Mouse (Mus musculus) liver, embryonic 14.5 days (tissue): ENCODE data around the gene Olfr191.

ENCODE experiments used
- CTCF ChIP-seq: IDR thresholded peaks from 2 replicates; pipeline ENCODE4 v1.5.1; 2016; ENCODE audit warnings: antibody characterized with exemption, low read depth, control low read depth
- EP300 ChIP-seq: IDR thresholded peaks from 2 replicates; pipeline ENCODE4 v1.6.1; 2016; ENCODE audit warnings: antibody characterized with exemption, low read depth

DNA sequence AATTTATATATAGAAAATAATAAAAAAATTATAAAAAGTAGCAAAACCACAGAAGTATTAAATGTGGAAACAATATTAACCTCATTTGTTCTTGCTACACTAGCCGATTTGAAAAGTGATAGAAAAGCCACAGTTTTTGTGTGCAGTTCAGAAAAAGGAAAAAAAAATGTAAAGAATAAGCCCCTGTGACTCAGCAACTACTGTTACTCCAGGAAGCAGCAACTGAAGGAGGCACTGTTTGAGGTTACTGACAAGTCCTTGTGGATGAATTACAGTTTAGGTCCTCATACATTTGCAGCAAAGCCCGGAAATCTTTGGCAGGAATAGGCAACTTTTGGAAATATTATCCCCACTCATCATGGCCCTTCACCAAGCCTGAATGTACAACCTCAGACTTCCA is 15.7 kb upstream of the Olfr191 start:
- TF ChIP-seq CTCF = no peak
- no peak for TF ChIP-seq EP300
